Mouse (Mus musculus) cerebellum, adult 11 months (tissue): ENCODE measurements at regions not wholly inside any gene's neighbourhood (a gene's known extent, or its start where the extent isn't known, plus 50 kb on each side); places are given as distances from the start of the nearest gene placed in this dataset.

Experiments used
- DNase-seq: peaks from one replicate; pipeline ENCODE4 v3.0.0; 2022

GRCm38 (mm10) chrX:61652377-61652776 is 56.9 kb upstream of the Ldoc1 start:
- no peak for DNase-seq

GRCm38 (mm10) chrX:61653077-61653476 is 56.2 kb upstream of the Ldoc1 start:
- DNase-seq = peak; percentile 23
